Mouse (Mus musculus) natural killer cell, adult 2 months (primary cell): Measurements from ENCODE around the gene Sspn.

Source experiments
- DNase-seq, 2 experiments: peaks; one replicate each; pipeline ENCODE4 v3.0.0; 2022; ENCODE audit warnings: low spot score in 2 of 2

The Sspn gene

GRCm38 (mm10) chr6:145934001-145934696 lies 2.7 kb downstream of the Sspn start:
- DNase-seq: no peak

- no peak for DNase-seq
These were observed 3.3 kb downstream of the Sspn start for GRCm38 (mm10) chr6:145934697-145935240.

GRCm38 (mm10) chr6:145935912-145936311 lies 4.5 kb downstream of the Sspn start:
- DNase-seq: no peak

GRCm38 (mm10) chr6:145936511-145936910 lies 5.1 kb downstream of the Sspn start:
- DNase-seq: no peak

- no peak for DNase-seq
These were observed 9.4 kb downstream of the Sspn start for GRCm38 (mm10) chr6:145940852-145941251.

GRCm38 (mm10) chr6:145942263-145942966 lies 11.0 kb downstream of the Sspn start:
- DNase-seq: no peak

GRCm38 (mm10) chr6:145943414-145943813 lies 12.0 kb downstream of the Sspn start:
- no peak for DNase-seq

- no peak for DNase-seq
These were observed 14.4 kb downstream of the Sspn start for GRCm38 (mm10) chr6:145945700-145946344.

DNA sequence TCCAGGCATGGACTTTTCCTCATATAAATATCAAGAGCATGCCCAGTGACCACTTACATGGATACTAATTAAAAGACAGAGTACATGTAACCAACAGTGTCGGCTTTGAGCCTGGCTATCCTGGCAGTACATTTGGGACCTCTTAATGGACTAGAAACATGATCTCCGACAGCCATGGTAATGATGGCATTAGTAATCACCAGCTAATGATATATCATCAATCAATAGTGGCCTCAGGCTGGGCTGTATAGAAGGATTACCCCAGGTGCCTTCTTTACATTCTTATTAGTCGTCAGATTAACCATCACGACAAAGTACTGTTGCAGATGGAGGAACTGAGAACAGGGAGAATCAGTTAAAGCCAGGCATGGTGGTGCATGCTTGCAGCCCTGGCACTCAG lies 17.6 kb downstream of the Sspn start:
- no peak for DNase-seq

GRCm38 (mm10) chr6:145950626-145951025 lies 19.2 kb downstream of the Sspn start:
- no peak for DNase-seq

- DNase-seq: no peak
These were observed 21.2 kb downstream of the Sspn start for GRCm38 (mm10) chr6:145952594-145952993.

- no peak for DNase-seq
These were observed 21.9 kb downstream of the Sspn start for GRCm38 (mm10) chr6:145953121-145953896.

- no peak for DNase-seq
These were observed 26.1 kb downstream of the Sspn start for GRCm38 (mm10) chr6:145957427-145957965.

GRCm38 (mm10) chr6:145958070-145958469 lies 26.6 kb downstream of the Sspn start:
- no peak for DNase-seq

DNA sequence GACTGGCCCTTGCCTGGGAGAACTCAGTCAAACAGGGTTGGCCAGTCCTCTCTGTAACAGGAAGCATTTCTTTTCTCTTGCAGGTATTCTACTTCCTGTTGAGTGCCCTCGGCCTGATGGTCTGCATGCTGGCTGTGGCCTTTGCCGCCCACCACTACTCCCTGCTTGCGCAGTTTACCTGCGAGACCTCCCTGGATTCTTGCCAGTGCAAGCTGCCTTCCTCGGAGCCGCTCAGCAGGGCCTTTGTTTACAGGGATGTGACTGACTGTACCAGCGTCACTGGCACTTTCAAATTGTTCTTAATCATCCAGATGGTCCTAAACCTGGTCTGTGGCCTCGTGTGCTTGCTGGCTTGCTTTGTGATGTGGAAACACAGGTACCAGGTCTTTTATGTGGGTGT lies 29.6 kb downstream of the Sspn start:
- no peak for DNase-seq

GRCm38 (mm10) chr6:145963966-145964365 lies 32.5 kb downstream of the Sspn start:
- DNase-seq: no peak

DNA sequence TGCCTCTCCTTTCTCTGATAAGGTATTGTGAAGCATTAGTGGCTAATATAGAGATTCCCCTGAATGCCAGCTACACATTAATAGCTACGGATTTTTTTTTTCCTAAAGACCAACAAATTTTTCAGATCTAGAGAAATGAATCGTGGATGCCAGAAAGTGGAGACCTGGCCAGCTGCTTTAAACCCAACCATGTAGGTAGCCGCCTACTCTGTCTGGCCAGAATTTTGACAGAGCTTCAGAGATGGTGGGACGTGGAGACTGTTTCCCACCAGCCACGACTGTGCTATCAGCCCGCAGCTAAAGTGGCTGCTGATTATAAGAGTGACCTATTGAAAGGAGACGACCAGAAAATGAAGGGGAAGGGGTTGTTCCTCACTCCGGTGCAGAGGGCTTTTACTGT lies 36.3 kb downstream of the Sspn start:
- no peak for DNase-seq

GRCm38 (mm10) chr6:145968301-145968818 lies 36.9 kb downstream of the Sspn start:
- DNase-seq: no peak

- no peak for DNase-seq
These were observed 37.4 kb downstream of the Sspn start for GRCm38 (mm10) chr6:145968821-145969220.

GRCm38 (mm10) chr6:145969572-145969971 lies 38.1 kb downstream of the Sspn start:
- no peak for DNase-seq

GRCm38 (mm10) chr6:145972107-145972506 lies 40.7 kb downstream of the Sspn start:
- no peak for DNase-seq
